Mouse (Mus musculus) neural tube, embryonic 13.5 days (tissue): ENCODE results near the gene 2010300C02Rik. TPM values are rescaled to one million over a fixed set of nuclear protein-coding genes. Genes with fewer than 3 reads are reported as not detected.

Source experiments
- ATAC-seq: fragments of 200-750 bp; cut with Nextera tagmentation; 2 replicates; pipeline ENCODE4 v1.8.0; 2017; ENCODE audit warnings: low read depth, mild to moderate bottlenecking, moderate TSS enrichment, moderate library complexity
- H3K27ac ChIP-seq: fragments of 300-500 bp; sonication (generic); replicated peaks from 2 replicates; pipeline ENCODE4 v1.5.1; 2015; ENCODE audit warnings: moderate library complexity, mild to moderate bottlenecking, inconsistent platforms
- H3K27me3 ChIP-seq: fragments of 300-500 bp; sonication (generic); 2 replicates; pipeline ENCODE4 v1.6.1; 2015; ENCODE audit warnings: mild to moderate bottlenecking, inconsistent platforms
- H3K36me3 ChIP-seq: fragments of 300-500 bp; sonication (generic); 2 replicates; pipeline ENCODE4 v1.6.1; 2015; ENCODE audit warnings: mild to moderate bottlenecking, inconsistent platforms
- H3K4me1 ChIP-seq: fragments of 300-500 bp; sonication (generic); replicated peaks from 2 replicates; pipeline ENCODE4 v1.6.1; 2015; ENCODE audit warnings: inconsistent platforms
- H3K4me2 ChIP-seq: fragments of 300-500 bp; sonication (generic); 2 replicates; pipeline ENCODE4 v1.6.1; 2015; ENCODE audit warnings: inconsistent platforms, mild to moderate bottlenecking, moderate library complexity
- H3K4me3 ChIP-seq: fragments of 300-500 bp; sonication (generic); 2 replicates; pipeline ENCODE4 v1.5.1; 2015; ENCODE audit warnings: mild to moderate bottlenecking, inconsistent platforms
- H3K9ac ChIP-seq: fragments of 300-500 bp; sonication (generic); 2 replicates; pipeline ENCODE4 v1.6.1; 2015; ENCODE audit warnings: moderate library complexity, mild to moderate bottlenecking, inconsistent platforms
- H3K9me3 ChIP-seq: fragments of 300-500 bp; sonication (generic); 2 replicates; pipeline ENCODE4 v1.6.1; 2016; ENCODE audit warnings: inconsistent platforms
- WGBS: fragments of 180-500 bp; shearing (Covaris S2); methylation state at CpG from one replicate; pipeline ENCODE4 v1.1.7; 2015; 5-methylcytosine and 5-hydroxymethylcytosine counted together
- polyA plus RNA-seq: library from polyadenylated mRNA; unstranded; fragments of >200 nt; fragmentation: Nextera tagmentation; extraction: Ambion mirVana; gene quantifications from 2 replicates; pipeline ENCODE4 v1.2.1, GENCODE M21; 2015

The 2010300C02Rik gene
- polyA plus RNA-seq, 1 experiment from 2014 or later, result 1.5 TPM

DNA sequence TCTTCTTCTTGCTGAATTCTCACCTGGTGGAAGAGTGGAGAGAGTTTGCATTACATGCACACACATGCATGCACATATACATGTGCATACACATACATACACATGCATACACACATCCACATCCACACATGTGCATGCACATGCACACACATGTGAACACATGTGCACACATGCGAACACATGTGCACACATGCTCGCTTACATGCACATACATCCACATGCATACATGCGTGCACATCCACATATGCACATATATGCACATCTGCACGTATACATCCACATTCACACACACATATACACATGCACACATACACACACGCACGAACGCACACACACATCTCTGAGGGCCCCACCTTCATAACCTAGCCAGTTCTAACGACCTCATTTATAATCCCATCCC, 136.7 kb downstream of the 2010300C02Rik start:
- no peak for ATAC-seq

DNA sequence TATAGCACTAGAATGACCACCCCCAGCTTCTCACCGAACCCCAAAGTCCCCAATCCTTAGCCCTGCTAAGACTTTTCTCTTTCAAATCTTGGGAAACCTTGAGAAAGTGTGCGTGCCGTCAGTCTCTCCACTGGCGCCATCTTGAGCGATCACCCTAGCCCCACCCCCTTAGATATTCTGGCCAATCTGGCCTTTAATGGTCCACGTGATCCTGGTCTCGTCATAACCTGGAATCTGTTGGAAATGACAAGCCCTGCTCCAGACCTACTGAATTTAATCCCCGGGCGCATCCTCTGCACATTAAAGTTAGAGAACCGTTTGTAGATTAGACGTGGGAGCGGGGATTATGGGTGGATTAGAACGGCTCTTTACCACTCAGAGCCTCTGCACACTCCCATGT, 140.2 kb downstream of the 2010300C02Rik start:
- H3K4me3 ChIP-seq, result no peak overlapping the region
- no peak for ATAC-seq
- no peak overlapping the region for H3K27ac ChIP-seq
- no peaks in the 10 kb centered on the region for H3K36me3 ChIP-seq
- 0 out of 2 replicates have a peak, but pooled peaks cover 7% of the 10 kb centered on the region for H3K9me3 ChIP-seq
- H3K27me3 ChIP-seq, result no peaks in the 10 kb centered on the region
- WGBS, result 94% methylated on average over 13 of the region's 13 CpGs
- no peak overlapping the region for H3K4me2 ChIP-seq
- no peak overlapping the region for H3K9ac ChIP-seq
- no peaks in the 10 kb centered on the region for H3K4me1 ChIP-seq

More for the DNA sequence above, 136.7 kb downstream of the 2010300C02Rik start:
- Histone ChIP-seq H3K4me1 (no peaks in the 10 kb centered on the region), H3K27ac (no peak overlapping the region), H3K9me3 (no peaks in the 10 kb centered on the region), H3K9ac (no peak overlapping the region), H3K4me3 (no peak overlapping the region), H3K36me3 (no peaks in the 10 kb centered on the region), H3K4me2 (no peak overlapping the region), H3K27me3 (no peaks in the 10 kb centered on the region)
- WGBS, result 90% methylated on average over 8 of the region's 8 CpGs

DNA sequence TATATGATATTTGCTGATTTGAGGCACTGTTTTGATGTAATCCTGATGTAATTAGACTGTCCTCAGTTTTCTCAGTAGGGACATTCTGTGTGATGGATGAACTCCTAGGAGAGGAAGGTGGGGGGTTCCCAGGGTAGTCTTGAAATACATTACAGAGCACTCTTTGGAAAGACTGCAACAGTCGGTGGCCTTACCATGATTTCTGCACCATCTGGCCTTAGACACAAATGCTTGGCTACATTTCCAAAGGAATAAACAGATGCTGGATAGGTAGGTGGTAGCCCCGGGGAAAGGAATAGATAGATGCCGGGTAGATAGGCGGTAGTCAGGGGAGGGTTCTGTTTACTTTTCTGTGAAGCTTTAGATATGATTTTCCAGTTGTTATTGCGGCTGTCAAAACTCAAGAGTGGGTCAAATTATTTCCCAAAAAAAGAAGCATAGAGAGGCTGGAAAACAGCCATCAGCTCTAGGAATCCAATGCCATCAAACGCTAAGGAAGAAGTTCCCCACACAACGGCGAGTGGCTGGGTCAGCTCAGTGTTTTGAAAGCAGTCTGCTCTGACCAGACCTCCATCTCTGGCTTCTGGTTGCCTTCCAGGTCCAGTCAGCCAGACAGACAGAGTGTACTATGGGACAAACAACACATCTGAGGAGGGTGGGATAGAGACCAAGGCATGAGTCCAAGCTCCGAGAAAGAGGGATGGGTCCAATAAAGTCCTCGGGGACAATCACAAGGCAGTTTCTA, 147.2 kb downstream of the 2010300C02Rik start:
- Histone ChIP-seq H3K36me3 (no peaks in the 10 kb centered on the region), H3K27ac (no peak overlapping the region), H3K9ac (no peak overlapping the region), H3K4me3 (no peak overlapping the region), H3K27me3 (no peaks in the 10 kb centered on the region), H3K4me2 (no peak overlapping the region), H3K9me3 (0 out of 2 replicates have a peak, but pooled peaks cover 7% of the 10 kb centered on the region), H3K4me1 (no peaks in the 10 kb centered on the region)
- 78% methylated on average over 10 of the region's 10 CpGs for WGBS
- ATAC-seq, result no peak

DNA sequence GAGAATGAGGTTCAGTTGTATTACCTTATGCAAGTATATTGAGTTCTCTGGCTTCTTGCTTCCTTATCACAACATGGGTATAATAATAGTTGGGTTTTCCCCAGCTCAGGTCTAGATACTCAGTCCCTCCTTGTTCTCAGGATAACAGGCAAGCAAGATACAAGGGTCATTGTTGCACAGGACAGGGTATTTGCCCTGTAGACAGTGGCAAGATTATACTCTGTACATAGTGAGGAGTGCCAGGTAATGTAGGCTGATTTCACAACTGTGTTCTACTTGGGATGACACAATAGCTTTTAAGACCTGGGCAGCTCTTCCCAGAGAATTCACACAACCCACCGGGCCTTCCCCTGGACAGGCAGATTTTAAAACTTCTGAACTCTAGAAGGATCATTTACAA, 151.5 kb downstream of the 2010300C02Rik start:
- H3K27ac ChIP-seq, result no peak overlapping the region
- H3K36me3 ChIP-seq, result no peaks in the 10 kb centered on the region
- no peaks in the 10 kb centered on the region for H3K9me3 ChIP-seq
- WGBS, result 97% methylated on average over 1 of the region's 1 CpGs
- H3K27me3 ChIP-seq, result no peaks in the 10 kb centered on the region
- H3K4me1 ChIP-seq, result no peaks in the 10 kb centered on the region; the same call in 1 of the 2 replicates
- no peak overlapping the region for H3K9ac ChIP-seq
- no peak for ATAC-seq
- no peak overlapping the region for H3K4me2 ChIP-seq
- H3K4me3 ChIP-seq, result no peak overlapping the region

DNA sequence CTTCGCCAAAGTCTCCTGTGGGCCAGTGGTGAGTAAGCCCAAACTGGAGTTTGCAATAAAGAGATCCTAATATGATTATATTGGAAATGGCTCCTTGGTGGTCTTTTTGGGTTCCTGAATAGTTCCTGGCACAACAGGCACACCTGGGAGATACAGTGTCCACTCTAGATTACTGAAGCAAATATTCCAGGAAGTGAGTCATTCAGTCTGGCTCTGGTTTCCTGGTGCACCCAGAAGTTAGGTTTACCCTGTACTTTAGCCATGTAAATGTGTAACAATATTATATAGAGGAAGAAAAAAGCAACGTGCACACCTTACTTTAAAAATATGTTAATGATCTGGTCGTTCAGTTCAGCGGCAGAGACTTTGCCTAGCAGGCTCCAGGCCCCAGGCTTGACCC, 153.1 kb downstream of the 2010300C02Rik start:
- no peak overlapping the region for H3K9ac ChIP-seq
- WGBS, result 91% methylated on average over 4 of the region's 4 CpGs
- ATAC-seq, result no peak

DNA sequence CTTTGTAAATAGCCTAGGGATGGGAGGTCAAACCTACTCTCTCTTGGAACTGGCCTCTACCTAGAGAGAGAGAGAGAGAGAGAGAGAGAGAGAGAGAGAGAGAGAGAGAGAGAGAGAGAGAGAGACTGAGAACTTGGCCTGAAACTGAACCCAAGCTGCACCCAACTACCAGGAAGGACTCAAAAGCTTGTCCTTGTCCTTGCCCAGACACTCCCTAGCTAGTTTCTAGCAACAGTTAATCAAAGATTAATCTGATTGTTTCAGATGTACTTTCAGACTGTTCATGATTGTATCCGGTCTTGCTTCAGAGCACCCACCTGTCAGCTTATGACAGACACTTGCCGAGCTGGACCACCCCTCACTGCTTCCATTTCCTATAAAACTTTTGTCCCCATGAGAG, 153.5 kb downstream of the 2010300C02Rik start:
- no peak overlapping the region for H3K4me2 ChIP-seq
- H3K27ac ChIP-seq, result no peak overlapping the region
- H3K36me3 ChIP-seq, result no peaks in the 10 kb centered on the region
- H3K9me3 ChIP-seq, result no peaks in the 10 kb centered on the region
- H3K9ac ChIP-seq, result no peak overlapping the region
- no peaks in the 10 kb centered on the region for H3K27me3 ChIP-seq
- 78% methylated on average over 2 of the region's 2 CpGs for WGBS
- H3K4me3 ChIP-seq, result no peak overlapping the region
- no peak for ATAC-seq
- no peaks in the 10 kb centered on the region; the same call in 1 of the 2 replicates for H3K4me1 ChIP-seq

More for the DNA sequence above, 153.1 kb downstream of the 2010300C02Rik start:
- no peak overlapping the region for H3K4me3 ChIP-seq
- H3K4me2 ChIP-seq, result no peak overlapping the region
- H3K36me3 ChIP-seq, result no peaks in the 10 kb centered on the region
- no peak overlapping the region for H3K27ac ChIP-seq
- no peaks in the 10 kb centered on the region for H3K27me3 ChIP-seq
- no peaks in the 10 kb centered on the region for H3K9me3 ChIP-seq
- H3K4me1 ChIP-seq, result no peaks in the 10 kb centered on the region; the same call in 1 of the 2 replicates

DNA sequence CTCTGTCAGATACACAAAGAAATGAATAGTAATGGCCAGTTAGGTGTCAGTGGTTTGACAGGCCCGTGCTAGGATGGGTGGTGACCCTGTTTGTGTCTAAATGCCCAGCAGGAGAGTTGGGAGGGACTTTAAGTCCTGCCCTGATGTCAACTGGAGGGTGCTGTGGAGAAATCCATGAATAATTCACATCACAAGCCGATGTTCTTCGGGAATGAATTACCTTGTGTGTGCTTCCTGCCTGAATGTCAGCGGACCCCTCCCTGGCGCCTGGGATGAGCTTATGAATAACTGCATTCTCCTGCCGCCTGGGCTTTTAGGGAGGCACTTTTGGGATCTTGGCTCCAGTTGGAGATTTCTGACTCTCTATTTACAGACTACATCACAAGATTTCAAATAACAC, 154.5 kb downstream of the 2010300C02Rik start:
- Histone ChIP-seq H3K4me2 (no peak overlapping the region), H3K9me3 (no peaks in the 10 kb centered on the region), H3K9ac (no peak overlapping the region), H3K27me3 (no peaks in the 10 kb centered on the region), H3K4me3 (no peak overlapping the region), H3K27ac (no peak overlapping the region), H3K4me1 (no peaks in the 10 kb centered on the region; the same call in 1 of the 2 replicates), H3K36me3 (no peaks in the 10 kb centered on the region)
- 26% methylated on average over 6 of the region's 6 CpGs for WGBS
- ATAC-seq, result no peak

DNA sequence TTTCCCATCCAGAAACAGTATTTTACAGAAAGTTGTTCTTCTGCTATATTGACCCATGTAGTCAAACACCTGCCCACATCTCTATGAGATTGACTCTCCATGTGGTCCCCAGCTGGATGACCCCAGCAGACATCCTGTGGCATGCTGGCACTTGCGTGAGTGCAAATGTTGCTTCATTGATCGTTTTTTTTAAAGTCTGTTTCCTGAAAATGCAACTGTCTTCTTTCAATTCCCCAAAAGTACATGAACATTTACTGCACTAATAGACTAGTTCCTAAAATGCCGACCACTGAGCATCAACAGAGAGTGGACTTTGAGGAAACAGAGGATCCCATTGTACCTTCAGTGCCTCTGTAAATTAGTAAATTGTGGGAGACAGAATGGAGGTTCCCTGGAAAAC, 157.9 kb downstream of the 2010300C02Rik start:
- WGBS, result 85% methylated on average over 3 of the region's 3 CpGs
- H3K9ac ChIP-seq, result no peak overlapping the region
- H3K4me1 ChIP-seq, result no peaks in the 10 kb centered on the region; the same call in 1 of the 2 replicates
- H3K27ac ChIP-seq, result no peak overlapping the region
- no peaks in the 10 kb centered on the region for H3K36me3 ChIP-seq
- H3K4me2 ChIP-seq, result no peak overlapping the region
- no peaks in the 10 kb centered on the region for H3K9me3 ChIP-seq
- H3K27me3 ChIP-seq, result no peaks in the 10 kb centered on the region
- no peak for ATAC-seq
- no peak overlapping the region for H3K4me3 ChIP-seq

Other genes with a start within 250 kb of the 2010300C02Rik start
- gene Mgat4a, start 179.1 kb downstream of the 2010300C02Rik start, polyA plus RNA-seq, result 6.9 and 7.1 TPM in 2 replicates
- 19.1 and 20.6 TPM in 2 replicates for gene Tsga10, start 146.3 kb upstream of the 2010300C02Rik start, polyA plus RNA-seq
- 6.9 and 8.7 TPM in 2 replicates for gene Lipt1, start 151.7 kb upstream of the 2010300C02Rik start, polyA plus RNA-seq
- gene Mitd1, start 170.3 kb upstream of the 2010300C02Rik start, polyA plus RNA-seq, result 16.0 and 17.1 TPM in 2 replicates
- gene Mrpl30, start 170.4 kb upstream of the 2010300C02Rik start, polyA plus RNA-seq, result 260 and 271 TPM in 2 replicates
- gene Lyg2, start 196.4 kb upstream of the 2010300C02Rik start, polyA plus RNA-seq, result not detected in 2 replicates
- not detected in 2 replicates for gene Lyg1, start 237.7 kb upstream of the 2010300C02Rik start, polyA plus RNA-seq